21 mouse cellular contexts compared by ENCODE assay signal in genomic region chr14:36914473-36915005, GRCm38 (mm10). TPM values are rescaled to one million over a fixed set of nuclear protein-coding genes. Genes with fewer than 3 reads are reported as not detected.
DNase-seq lines count a peak whose midpoint lies in the region; ATAC-seq and TF ChIP-seq lines count a peak whose summit lies in the region.
"Had no signal": no experiment of that assay in that cellular context is flagged by ENCODE, and none has a peak within 500 bp of the region (broad histone marks: within the 10 kb centered on the region; RNA-seq: fewer than 3 reads in every experiment).

No protein-coding gene starts in this region.

- TF ChIP-seq POLR2A in liver, adult 2 months (IDR thresholded peaks at IDR 0.05; ENCODE audit: extremely low read depth, insufficient read depth, low read length) = no peak

- in situ Hi-C loops in ES-E14 (cut with MboI; ENCODE audit: low sequenced_read_pairs in 2 of 2, unreplicated experiment in 2 of 2) = no loop called here

- H3K9ac ChIP-seq in liver, adult 2 months (ENCODE audit: low read depth, low read length) = no peak overlapping the region
- H3K9ac ChIP-seq in liver, postnatal 0 days (replicated peaks) = no peak overlapping the region
- H3K9ac ChIP-seq in ES-E14 (ENCODE audit: insufficient read depth, low read depth, low read length, poor library complexity, severe bottlenecking) = no peak overlapping the region
- H3K9ac ChIP-seq: embryonic facial prominence, embryonic 12.5 days; forebrain, embryonic 13.5 days; forebrain, embryonic 15.5 days; forebrain, postnatal 0 days had no signal

- no peaks in the 10 kb centered on the region for H3K9me3 ChIP-seq in liver, postnatal 0 days (ENCODE audit: low read length)
- no peaks in the 10 kb centered on the region for H3K9me3 ChIP-seq in ES-E14 (ENCODE audit: control insufficient read depth, insufficient read depth, low read depth, low read length)
- H3K9me3 ChIP-seq: embryonic facial prominence, embryonic 10.5 days; embryonic facial prominence, embryonic 12.5 days; forebrain, embryonic 13.5 days; forebrain, embryonic 15.5 days had no signal

- H3K27ac ChIP-seq in liver, adult 2 months (replicated peaks; ENCODE audit: insufficient read depth, low read depth, low read length) = no peak overlapping the region
- H3K27ac ChIP-seq in liver, postnatal 0 days (ENCODE audit: low read depth) = no peak overlapping the region
- H3K27ac ChIP-seq in ES-E14 (ENCODE audit: insufficient read depth, low read depth, low read length, poor library complexity, severe bottlenecking) = no peak overlapping the region
- H3K27ac ChIP-seq: embryonic facial prominence, embryonic 10.5 days; embryonic facial prominence, embryonic 12.5 days; forebrain, embryonic 13.5 days; forebrain, embryonic 15.5 days had no signal

- H3K36me3 ChIP-seq in liver, adult 2 months (ENCODE audit: control insufficient read depth, insufficient read depth, low read length) = peaks cover 18% of the 10 kb centered on the region
- H3K36me3 ChIP-seq in liver, postnatal 0 days (replicated peaks; ENCODE audit: insufficient read depth, low read length) = peaks cover 2% of the 10 kb centered on the region; the same call in 1 of the 2 replicates
- no peaks in the 10 kb centered on the region for H3K36me3 ChIP-seq in ES-E14 (ENCODE audit: control insufficient read depth, insufficient read depth, low read length, poor library complexity, severe bottlenecking)
- H3K36me3 ChIP-seq: embryonic facial prominence, embryonic 10.5 days; embryonic facial prominence, embryonic 12.5 days; forebrain, embryonic 15.5 days had no signal

- peaks cover 12% of the 10 kb centered on the region; the same call in 1 of the 2 replicates for H3K79me2 ChIP-seq in liver, adult 2 months (ENCODE audit: control insufficient read depth, insufficient read depth, low read length)

- WGBS in liver, adult 2 months = 65% methylated on average over 3 of the region's 3 CpGs
- 88% methylated on average over 3 of the region's 3 CpGs for WGBS in liver, postnatal 0 days (ENCODE audit: insufficient replicate concordance)

- peaks cover 2% of the 10 kb centered on the region; the same call in 1 of the 2 replicates for H3K4me1 ChIP-seq in liver, adult 2 months (ENCODE audit: control insufficient read depth, insufficient read depth, low read length)
- peaks cover 2% of the 10 kb centered on the region; the same call in 1 of the 2 replicates for H3K4me1 ChIP-seq in liver, postnatal 0 days (ENCODE audit: insufficient read depth)
- peaks cover 4 to 7% of the 10 kb centered on the region in 2 experiments for H3K4me1 ChIP-seq in ES-E14 (ENCODE audit: control insufficient read depth in 2 of 2, insufficient read depth in 2 of 2, low read length in 2 of 2, poor library complexity in 1 of 2)

- H3K4me2 ChIP-seq in liver, postnatal 0 days (ENCODE audit: low read depth, low read length) = no peak overlapping the region
- H3K4me2 ChIP-seq: embryonic facial prominence, embryonic 12.5 days; forebrain, embryonic 13.5 days; forebrain, embryonic 15.5 days had no signal

- ATAC-seq in liver, postnatal 0 days = no peak
- no peak for ATAC-seq in megakaryocyte progenitor cell, adult 5-6 weeks (replicated peaks; ENCODE audit: poor library complexity)
- ATAC-seq: forebrain, embryonic 13.5 days; forebrain, embryonic 15.5 days; forebrain, postnatal 0 days had no signal

- no peaks in the 10 kb centered on the region for H3K27me3 ChIP-seq in liver, adult 2 months (ENCODE audit: control insufficient read depth, insufficient read depth, low read length)
- no peaks in the 10 kb centered on the region for H3K27me3 ChIP-seq in liver, postnatal 0 days (ENCODE audit: insufficient read depth, low read length)
- H3K27me3 ChIP-seq: embryonic facial prominence, embryonic 12.5 days; forebrain, embryonic 13.5 days; forebrain, embryonic 15.5 days had no signal

- no peak for TF ChIP-seq EP300 in liver, postnatal 0 days (IDR thresholded peaks at IDR 0.05; ENCODE audit: low read depth)

- no peak overlapping the region for H3K4me3 ChIP-seq in liver, adult 2 months (ENCODE audit: insufficient read depth, low read depth, low read length)
- no peak overlapping the region for H3K4me3 ChIP-seq in liver, postnatal 0 days (ENCODE audit: low read depth, low read length)
- no peak overlapping the region for H3K4me3 ChIP-seq in ES-E14 (ENCODE audit: insufficient read depth in 1 of 2, low read depth in 1 of 2, low read length in 2 of 2, poor library complexity in 1 of 2, severe bottlenecking in 1 of 2)
- H3K4me3 ChIP-seq: embryonic facial prominence, embryonic 10.5 days; embryonic facial prominence, embryonic 12.5 days; forebrain, embryonic 13.5 days; forebrain, embryonic 15.5 days had no signal

- no peak for TF ChIP-seq CTCF in liver, adult 2 months (IDR thresholded peaks at IDR 0.05; ENCODE audit: low read depth, low read length)
- TF ChIP-seq CTCF in liver, postnatal 0 days (IDR thresholded peaks at IDR 0.05; ENCODE audit: low read depth) = no peak

- peak; percentile 63 for DNase-seq in liver, adult 2 months (ENCODE audit: extremely low read depth, low read depth, low spot score)
- DNase-seq in liver, postnatal 0 days = no peak
- DNase-seq in ES-E14 (ENCODE audit: low read depth, low spot score) (peak; percentile 57), ZHBTc4 (ENCODE audit: low read depth, low spot score) (peak; percentile 71)
- no peak for DNase-seq in kidney, postnatal 36 days
- DNase-seq in spleen, postnatal 4 days (ENCODE audit: low spot score in 2 of 2) = no peak
- DNase-seq: adrenal gland, adult 8-10 months; adrenal gland, postnatal 14 days; adrenal gland, postnatal 36 days; B cell, adult 2 months; cerebellum, adult 11-12 months; cerebellum, adult 2 months; cerebellum, adult 9-10 months; cerebellum, postnatal 10 days; cerebellum, postnatal 25 days; forebrain, postnatal 0 days had no signal

TF ChIP-seq in ES-E14, 5 proteins besides CTCF, POLR2A, EP300 and RAD21:
- TF ChIP-seq HCFC1 (IDR thresholded peaks at IDR 0.05; ENCODE audit: borderline replicate concordance, insufficient read depth, low read length) = no peak
- no peak for TF ChIP-seq ZC3H11A (IDR thresholded peaks at IDR 0.05; ENCODE audit: borderline replicate concordance, low read depth, low read length)

RNA-seq across cellular contexts. Expression of gene Ccser2, which starts 54.0 kb away (rescaled TPM):
- 19.1 and 21.1 TPM in 2 replicates for total RNA-seq in liver, adult 2 months (2014; rRNA removed)
- 6.3 and 7.4 TPM in 2 replicates for polyA plus RNA-seq in liver, adult 2 months (2012; rRNA removed)
- 11.8 and 16.6 TPM in 2 replicates for polyA plus RNA-seq in liver, postnatal 0 days (2015; fragmentation: Nextera tagmentation; extraction: Ambion mirVana)
- total RNA-seq in ES-E14 (2012; rRNA removed) = 10.4 and 19.2 TPM in 2 replicates
- total RNA-seq in megakaryocyte progenitor cell, adult 5-6 weeks (2015) = 9.6 and 10.4 TPM in 2 replicates
- 5.6 and 12.3 TPM in 2 replicates for total RNA-seq in megakaryocyte progenitor cell, adult 5-6 weeks (2017)

Comparison
In these comparisons a context has a peak if more than half of its experiments do, and no peak if none do; other contexts are left out.
1. DNase-seq: peak in liver, adult 2 months (single experiment), ES-E14 (single experiment) and ZHBTc4 (single experiment); none in liver, postnatal 0 days (single experiment), kidney, postnatal 36 days (0 of 2) and spleen, postnatal 4 days (0 of 2).